Mouse (Mus musculus): Measurements from ENCODE around the gene Lpar6. TPM values are rescaled to one million over a fixed set of nuclear protein-coding genes. Genes with fewer than 3 reads are reported as not detected.
A peak's percentile ranks its signal among the peaks of the same experiment; 100 is the strongest.

The Lpar6 gene
- 13.5 and 14.2 TPM in 2 replicates for polyA plus RNA-seq (2014; fragmentation: Nextera tagmentation; extraction: Ambion mirVana)

- Histone ChIP-seq H3K27ac (ENCODE audit: low read depth) (peak within 1 kb of the TSS; percentile 92), H3K36me3 (ENCODE audit: control insufficient read depth, insufficient read depth, low read length) (peaks cover 11% of the 10 kb centered on the region; the same call in 1 of the 2 replicates), H3K4me3 (ENCODE audit: low read depth, low read length) (peak within 1 kb of the TSS; percentile 81), H3K4me2 (ENCODE audit: low read length) (peak within 1 kb of the TSS; percentile 58), H3K9me3 (ENCODE audit: control insufficient read depth, low read length) (no peaks in the 10 kb centered on the region), H3K9ac (ENCODE audit: low read length) (peak within 1 kb of the TSS; percentile 84), H3K4me1 (replicated peaks; ENCODE audit: control insufficient read depth, insufficient read depth, low read length) (peaks cover 14% of the 10 kb centered on the region), H3K27me3 (replicated peaks; ENCODE audit: control insufficient read depth, insufficient read depth, low read length) (no peaks in the 10 kb centered on the region)
- ATAC-seq (replicated peaks; ENCODE audit: low FRiP score, low TSS enrichment, low read depth) (peak; percentile 91), DNase-seq (ENCODE audit: low spot score) (peak; percentile 91)
- WGBS = 0% methylated on average over 19 of the region's 19 CpGs
These were observed at the start of gene Lpar6 for GRCm38 (mm10) chr14:73237848-73238321. Gene Lpar6, plus strand, starts transcription at chr14:73237895.

GRCm38 (mm10) chr14:73199058-73199457 is 38.6 kb upstream of the Lpar6 start:
- no peak for ATAC-seq (replicated peaks; ENCODE audit: low FRiP score, low TSS enrichment, low read depth)
- WGBS = 56% methylated on average over 5 of the region's 5 CpGs

GRCm38 (mm10) chr14:73201447-73201846 is 36.2 kb upstream of the Lpar6 start:
- no peak overlapping the region for H3K27ac ChIP-seq (ENCODE audit: low read depth)
- H3K4me3 ChIP-seq (ENCODE audit: low read depth, low read length) = no peak overlapping the region
- H3K4me1 ChIP-seq (replicated peaks; ENCODE audit: control insufficient read depth, insufficient read depth, low read length) = no peaks in the 10 kb centered on the region
- H3K27me3 ChIP-seq (replicated peaks; ENCODE audit: control insufficient read depth, insufficient read depth, low read length) = no peaks in the 10 kb centered on the region
- H3K4me2 ChIP-seq (ENCODE audit: low read length) = no peak overlapping the region
- ATAC-seq (replicated peaks; ENCODE audit: low FRiP score, low TSS enrichment, low read depth) = no peak
- no peak overlapping the region for H3K9ac ChIP-seq (ENCODE audit: low read length)
- H3K9me3 ChIP-seq (ENCODE audit: control insufficient read depth, low read length) = no peaks in the 10 kb centered on the region
- WGBS = 39% methylated on average over 3 of the region's 3 CpGs
- no peak for DNase-seq (ENCODE audit: low spot score)
- H3K36me3 ChIP-seq (ENCODE audit: control insufficient read depth, insufficient read depth, low read length) = no peaks in the 10 kb centered on the region

More at GRCm38 (mm10) chr14:73199058-73199457, 38.6 kb upstream of the Lpar6 start:
- Histone ChIP-seq H3K27me3 (replicated peaks; ENCODE audit: control insufficient read depth, insufficient read depth, low read length) (no peaks in the 10 kb centered on the region), H3K36me3 (ENCODE audit: control insufficient read depth, insufficient read depth, low read length) (no peaks in the 10 kb centered on the region), H3K4me2 (ENCODE audit: low read length) (no peak overlapping the region), H3K4me1 (replicated peaks; ENCODE audit: control insufficient read depth, insufficient read depth, low read length) (no peaks in the 10 kb centered on the region), H3K9me3 (ENCODE audit: control insufficient read depth, low read length) (no peaks in the 10 kb centered on the region), H3K4me3 (ENCODE audit: low read depth, low read length) (no peak overlapping the region), H3K27ac (ENCODE audit: low read depth) (no peak overlapping the region), H3K9ac (ENCODE audit: low read length) (no peak overlapping the region)
- no peak for DNase-seq (ENCODE audit: low spot score)

GRCm38 (mm10) chr14:73204016-73204415 is 33.7 kb upstream of the Lpar6 start:
- no peak for ATAC-seq (replicated peaks; ENCODE audit: low FRiP score, low TSS enrichment, low read depth)
- no peaks in the 10 kb centered on the region for H3K9me3 ChIP-seq (ENCODE audit: control insufficient read depth, low read length)
- H3K4me2 ChIP-seq (ENCODE audit: low read length) = no peak overlapping the region
- WGBS = 66% methylated on average over 3 of the region's 3 CpGs
- H3K4me1 ChIP-seq (replicated peaks; ENCODE audit: control insufficient read depth, insufficient read depth, low read length) = no peaks in the 10 kb centered on the region
- H3K27me3 ChIP-seq (replicated peaks; ENCODE audit: control insufficient read depth, insufficient read depth, low read length) = no peaks in the 10 kb centered on the region
- no peak overlapping the region for H3K9ac ChIP-seq (ENCODE audit: low read length)
- H3K27ac ChIP-seq (ENCODE audit: low read depth) = no peak overlapping the region
- H3K36me3 ChIP-seq (ENCODE audit: control insufficient read depth, insufficient read depth, low read length) = no peaks in the 10 kb centered on the region
- no peak overlapping the region for H3K4me3 ChIP-seq (ENCODE audit: low read depth, low read length)
- no peak for DNase-seq (ENCODE audit: low spot score)

- ATAC-seq (replicated peaks; ENCODE audit: low FRiP score, low TSS enrichment, low read depth) = no peak
- no peak overlapping the region for H3K27ac ChIP-seq (ENCODE audit: low read depth)
These were observed 28.4 kb upstream of the Lpar6 start for GRCm38 (mm10) chr14:73209262-73209661.

GRCm38 (mm10) chr14:73210196-73210595 is 27.5 kb upstream of the Lpar6 start:
- no peaks in the 10 kb centered on the region for H3K36me3 ChIP-seq (ENCODE audit: control insufficient read depth, insufficient read depth, low read length)
- no peak overlapping the region for H3K27ac ChIP-seq (ENCODE audit: low read depth)
- DNase-seq (ENCODE audit: low spot score) = no peak
- no peaks in the 10 kb centered on the region for H3K4me1 ChIP-seq (replicated peaks; ENCODE audit: control insufficient read depth, insufficient read depth, low read length)
- 94% methylated on average over 8 of the region's 8 CpGs for WGBS
- H3K27me3 ChIP-seq (replicated peaks; ENCODE audit: control insufficient read depth, insufficient read depth, low read length) = no peaks in the 10 kb centered on the region
- H3K9ac ChIP-seq (ENCODE audit: low read length) = no peak overlapping the region
- no peak for ATAC-seq (replicated peaks; ENCODE audit: low FRiP score, low TSS enrichment, low read depth)
- H3K9me3 ChIP-seq (ENCODE audit: control insufficient read depth, low read length) = no peaks in the 10 kb centered on the region
- no peak overlapping the region for H3K4me3 ChIP-seq (ENCODE audit: low read depth, low read length)
- H3K4me2 ChIP-seq (ENCODE audit: low read length) = no peak overlapping the region

More at GRCm38 (mm10) chr14:73209262-73209661, 28.4 kb upstream of the Lpar6 start:
- Histone ChIP-seq H3K36me3 (ENCODE audit: control insufficient read depth, insufficient read depth, low read length) (no peaks in the 10 kb centered on the region), H3K9ac (ENCODE audit: low read length) (no peak overlapping the region), H3K4me2 (ENCODE audit: low read length) (no peak overlapping the region), H3K4me1 (replicated peaks; ENCODE audit: control insufficient read depth, insufficient read depth, low read length) (no peaks in the 10 kb centered on the region), H3K27me3 (replicated peaks; ENCODE audit: control insufficient read depth, insufficient read depth, low read length) (no peaks in the 10 kb centered on the region), H3K4me3 (ENCODE audit: low read depth, low read length) (no peak overlapping the region), H3K9me3 (ENCODE audit: control insufficient read depth, low read length) (no peaks in the 10 kb centered on the region)
- DNase-seq (ENCODE audit: low spot score) = no peak

- Histone ChIP-seq H3K36me3 (ENCODE audit: control insufficient read depth, insufficient read depth, low read length) (peaks cover 7% of the 10 kb centered on the region; the same call in 1 of the 2 replicates), H3K4me3 (ENCODE audit: low read depth, low read length) (no peak overlapping the region), H3K27me3 (replicated peaks; ENCODE audit: control insufficient read depth, insufficient read depth, low read length) (no peaks in the 10 kb centered on the region), H3K4me1 (replicated peaks; ENCODE audit: control insufficient read depth, insufficient read depth, low read length) (no peaks in the 10 kb centered on the region), H3K4me2 (ENCODE audit: low read length) (no peak overlapping the region), H3K9ac (ENCODE audit: low read length) (no peak overlapping the region), H3K9me3 (ENCODE audit: control insufficient read depth, low read length) (no peaks in the 10 kb centered on the region), H3K27ac (ENCODE audit: low read depth) (no peak overlapping the region)
- DNase-seq (ENCODE audit: low spot score) (no peak), ATAC-seq (replicated peaks; ENCODE audit: low FRiP score, low TSS enrichment, low read depth) (no peak)
- 90% methylated on average over 5 of the region's 5 CpGs for WGBS
These were observed 26.2 kb upstream of the Lpar6 start for GRCm38 (mm10) chr14:73211477-73211876.

- Histone ChIP-seq H3K4me2 (ENCODE audit: low read length) (no peak overlapping the region), H3K36me3 (ENCODE audit: control insufficient read depth, insufficient read depth, low read length) (peaks cover 7% of the 10 kb centered on the region; the same call in 1 of the 2 replicates), H3K4me1 (replicated peaks; ENCODE audit: control insufficient read depth, insufficient read depth, low read length) (no peaks in the 10 kb centered on the region), H3K4me3 (ENCODE audit: low read depth, low read length) (no peak overlapping the region), H3K27me3 (replicated peaks; ENCODE audit: control insufficient read depth, insufficient read depth, low read length) (no peaks in the 10 kb centered on the region), H3K27ac (ENCODE audit: low read depth) (no peak overlapping the region), H3K9me3 (ENCODE audit: control insufficient read depth, low read length) (no peaks in the 10 kb centered on the region), H3K9ac (ENCODE audit: low read length) (no peak overlapping the region)
- DNase-seq (ENCODE audit: low spot score) (no peak), ATAC-seq (replicated peaks; ENCODE audit: low FRiP score, low TSS enrichment, low read depth) (no peak)
- WGBS = 91% methylated on average over 1 of the region's 1 CpGs
These were observed 20.6 kb upstream of the Lpar6 start for GRCm38 (mm10) chr14:73217062-73217461.

GRCm38 (mm10) chr14:73222316-73222970 is 15.3 kb upstream of the Lpar6 start:
- H3K4me2 ChIP-seq (ENCODE audit: low read length) = no peak overlapping the region
- H3K9me3 ChIP-seq (ENCODE audit: control insufficient read depth, low read length) = no peaks in the 10 kb centered on the region
- no peaks in the 10 kb centered on the region for H3K4me1 ChIP-seq (replicated peaks; ENCODE audit: control insufficient read depth, insufficient read depth, low read length)
- no peak overlapping the region for H3K4me3 ChIP-seq (ENCODE audit: low read depth, low read length)
- H3K27me3 ChIP-seq (replicated peaks; ENCODE audit: control insufficient read depth, insufficient read depth, low read length) = no peaks in the 10 kb centered on the region
- H3K36me3 ChIP-seq (ENCODE audit: control insufficient read depth, insufficient read depth, low read length) = no peaks in the 10 kb centered on the region
- H3K9ac ChIP-seq (ENCODE audit: low read length) = no peak overlapping the region
- ATAC-seq (replicated peaks; ENCODE audit: low FRiP score, low TSS enrichment, low read depth) (no peak), DNase-seq (ENCODE audit: low spot score) (no peak)
- H3K27ac ChIP-seq (ENCODE audit: low read depth) = no peak overlapping the region
- 78% methylated on average over 9 of the region's 9 CpGs for WGBS
